Mouse (Mus musculus) layer of hippocampus, adult 9-10 months (tissue): ENCODE data around the gene Upp2.

Source experiments
- DNase-seq: peaks from one replicate; pipeline ENCODE4 v3.0.0; 2022; ENCODE audit warnings: low spot score

Gene Upp2

GRCm38 (mm10) chr2:58759676-58760075, 192.6 kb downstream of the Upp2 start:
- no peak for DNase-seq

- no peak for DNase-seq
Measured at GRCm38 (mm10) chr2:58765141-58765540, 198.0 kb downstream of the Upp2 start.

- DNase-seq = no peak
Measured at GRCm38 (mm10) chr2:58773833-58774232, 206.7 kb downstream of the Upp2 start.

- no peak for DNase-seq
Measured at GRCm38 (mm10) chr2:58778986-58779495, 211.9 kb downstream of the Upp2 start.

- DNase-seq = no peak
Measured at GRCm38 (mm10) chr2:58783526-58783925, 216.4 kb downstream of the Upp2 start.

GRCm38 (mm10) chr2:58786177-58786576, 219.1 kb downstream of the Upp2 start:
- DNase-seq = no peak

GRCm38 (mm10) chr2:58786681-58787080, 219.6 kb downstream of the Upp2 start:
- DNase-seq = no peak

GRCm38 (mm10) chr2:58787360-58787759, 220.3 kb downstream of the Upp2 start:
- DNase-seq = no peak

GRCm38 (mm10) chr2:58789934-58790333, 222.8 kb downstream of the Upp2 start:
- no peak for DNase-seq

- DNase-seq = no peak
Measured at GRCm38 (mm10) chr2:58790361-58790760, 223.3 kb downstream of the Upp2 start.

GRCm38 (mm10) chr2:58794489-58794888, 227.4 kb downstream of the Upp2 start:
- no peak for DNase-seq

GRCm38 (mm10) chr2:58795432-58795831, 228.3 kb downstream of the Upp2 start:
- no peak for DNase-seq

GRCm38 (mm10) chr2:58797506-58797905, 230.4 kb downstream of the Upp2 start:
- no peak for DNase-seq

- DNase-seq = no peak
Measured at GRCm38 (mm10) chr2:58799126-58799525, 232.0 kb downstream of the Upp2 start.

- DNase-seq = no peak
Measured at GRCm38 (mm10) chr2:58799623-58800022, 232.5 kb downstream of the Upp2 start.

GRCm38 (mm10) chr2:58812941-58813340, 245.8 kb downstream of the Upp2 start:
- DNase-seq = no peak

- no peak for DNase-seq
Measured at GRCm38 (mm10) chr2:58828910-58829600, 262.0 kb downstream of the Upp2 start.

- no peak for DNase-seq
Measured at GRCm38 (mm10) chr2:58829981-58830742, 263.1 kb downstream of the Upp2 start.

- no peak for DNase-seq
Measured at GRCm38 (mm10) chr2:58832253-58832980, 265.3 kb downstream of the Upp2 start.

GRCm38 (mm10) chr2:58841021-58841420, 273.9 kb downstream of the Upp2 start:
- no peak for DNase-seq

- DNase-seq = no peak
Measured at GRCm38 (mm10) chr2:58842443-58842842, 275.3 kb downstream of the Upp2 start.
